Mouse (Mus musculus): Measurements from ENCODE around the gene Ddb2.

Ddb2 gene

GRCm38 (mm10) chr2:91255661-91256150 is 18.9 kb upstream of the Ddb2 start, which contains the start of gene Pacsin3:
TSS of gene Pacsin3 (plus strand) at chr2:91255954.
- peak; percentile 39 for DNase-seq (ENCODE audit: low read depth, low spot score)

GRCm38 (mm10) chr2:91254725-91255380 is 18.1 kb upstream of the Ddb2 start:
- no peak for DNase-seq (ENCODE audit: low read depth, low spot score)

DNA sequence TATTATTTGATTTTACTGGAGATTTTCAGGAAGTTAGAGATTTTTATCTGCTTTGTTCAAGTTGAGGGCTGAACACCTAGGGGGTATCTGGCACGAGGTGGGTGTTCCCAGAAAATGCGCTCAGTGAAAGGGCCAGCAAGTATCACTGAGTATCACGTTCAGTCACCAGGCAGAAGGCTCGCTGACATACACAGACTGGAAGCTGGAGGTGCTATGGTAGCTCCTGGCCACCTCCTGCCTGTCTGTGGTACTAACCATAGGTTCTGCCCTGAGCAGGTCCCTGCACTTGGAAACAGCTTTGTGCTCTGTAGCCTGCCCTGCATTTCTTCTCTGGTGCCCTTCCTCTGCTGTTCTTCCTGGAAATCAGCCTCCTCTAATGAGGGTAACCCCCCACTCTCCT is 15.7 kb upstream of the Ddb2 start:
- DNase-seq (ENCODE audit: low read depth, low spot score) = no peak

GRCm38 (mm10) chr2:91252001-91252400 is 15.2 kb upstream of the Ddb2 start:
- DNase-seq (ENCODE audit: low read depth, low spot score) = no peak

GRCm38 (mm10) chr2:91248366-91248765 is 11.6 kb upstream of the Ddb2 start:
- no peak for DNase-seq (ENCODE audit: low read depth, low spot score)

- no peak for DNase-seq (ENCODE audit: low read depth, low spot score)
These were observed 7.9 kb upstream of the Ddb2 start for GRCm38 (mm10) chr2:91244557-91245228.

DNA sequence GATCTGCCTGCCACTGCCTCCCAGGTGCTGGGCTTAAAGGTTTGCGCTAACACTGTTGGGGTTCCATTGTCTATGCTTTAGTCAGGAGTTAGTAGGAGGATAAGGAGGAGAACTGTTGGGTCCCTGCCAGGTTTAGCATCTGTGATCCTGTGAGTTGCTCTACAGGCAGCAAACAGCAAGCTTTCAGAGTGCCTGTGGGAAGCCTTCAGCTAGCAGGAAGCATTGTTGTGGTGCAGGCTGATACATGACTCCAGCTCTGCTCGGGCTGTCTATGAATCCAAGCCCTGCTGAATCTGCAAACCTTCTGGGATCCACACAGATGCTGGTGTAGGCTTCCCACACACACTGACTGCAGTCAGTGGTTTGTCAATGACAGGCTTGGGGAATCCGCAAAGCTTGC is 6.6 kb upstream of the Ddb2 start:
- DNase-seq (ENCODE audit: low read depth, low spot score) = no peak

GRCm38 (mm10) chr2:91242547-91242946 is 5.8 kb upstream of the Ddb2 start:
- DNase-seq (ENCODE audit: low read depth, low spot score) = no peak

DNA sequence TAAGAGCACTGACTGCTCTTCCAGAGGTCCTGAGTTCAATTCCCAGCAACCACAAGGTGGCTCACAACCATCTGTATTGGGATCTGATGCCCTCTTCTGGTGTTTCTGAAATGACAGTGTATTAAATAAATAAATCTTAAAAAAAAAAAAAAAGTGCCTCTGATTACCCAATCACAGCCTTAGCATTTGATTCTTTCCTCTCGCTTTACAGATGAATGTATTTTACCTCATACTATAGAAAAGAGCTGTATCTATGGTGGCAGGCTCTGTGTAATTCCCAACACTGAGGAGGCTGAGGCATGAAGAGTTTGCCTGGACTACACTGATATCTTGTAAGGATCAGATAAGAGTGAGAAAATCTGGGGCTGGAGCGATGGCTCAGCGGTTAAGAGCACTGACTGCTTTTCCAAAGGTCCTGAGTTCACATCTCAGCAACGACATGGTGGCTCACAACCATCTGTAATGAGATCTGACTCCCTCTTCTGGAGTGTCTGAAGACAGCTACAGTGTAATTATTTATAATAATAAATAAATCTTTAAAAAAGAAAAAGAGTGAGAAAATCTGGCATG is 814 bp upstream of the Ddb2 start:
- peak; percentile 59 for DNase-seq (ENCODE audit: low read depth, low spot score)

DNA sequence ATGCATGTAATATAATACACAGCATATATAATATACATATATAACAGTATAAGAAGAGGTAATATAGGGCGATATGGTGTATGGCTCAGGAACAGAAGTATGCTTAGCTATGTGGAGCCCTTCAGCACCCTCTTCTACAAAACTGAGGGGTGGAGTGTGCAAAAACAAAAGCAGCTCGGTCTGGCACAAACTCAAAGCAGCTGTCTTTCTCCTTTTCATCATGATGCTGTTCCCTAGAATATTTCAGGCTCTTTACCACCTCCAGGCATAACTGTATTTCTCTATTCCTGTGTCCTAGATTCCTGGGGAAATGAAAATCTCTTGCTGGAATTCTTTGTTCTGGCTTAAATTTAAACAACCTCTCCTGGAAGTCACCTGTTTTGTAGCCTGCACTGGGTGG is 7.0 kb downstream of the Ddb2 start:
- DNase-seq (ENCODE audit: low read depth, low spot score) = no peak

- DNase-seq (ENCODE audit: low read depth, low spot score) = no peak
These were observed 13.2 kb downstream of the Ddb2 start for GRCm38 (mm10) chr2:91223614-91224013.

DNA sequence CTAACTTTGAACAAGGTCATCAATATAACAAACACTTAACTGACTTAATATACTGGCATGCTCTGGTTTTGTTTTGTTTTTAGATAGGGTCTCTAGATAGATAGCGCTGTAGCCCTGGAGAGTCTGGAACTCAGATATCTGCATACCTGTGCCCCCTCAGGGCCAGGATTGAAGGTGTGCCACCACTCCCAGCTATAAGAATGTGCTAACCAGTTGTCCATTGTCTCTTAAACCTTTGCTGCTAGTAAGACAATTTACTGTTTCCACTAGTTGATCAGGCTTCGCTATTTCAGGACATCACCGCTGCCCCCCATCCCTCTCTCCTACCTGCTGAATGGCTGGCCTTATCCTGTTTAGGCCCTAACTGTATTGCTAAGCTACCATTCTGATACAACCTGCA is 16.3 kb downstream of the Ddb2 start:
- DNase-seq (ENCODE audit: low read depth, low spot score) = peak; percentile 61

DNA sequence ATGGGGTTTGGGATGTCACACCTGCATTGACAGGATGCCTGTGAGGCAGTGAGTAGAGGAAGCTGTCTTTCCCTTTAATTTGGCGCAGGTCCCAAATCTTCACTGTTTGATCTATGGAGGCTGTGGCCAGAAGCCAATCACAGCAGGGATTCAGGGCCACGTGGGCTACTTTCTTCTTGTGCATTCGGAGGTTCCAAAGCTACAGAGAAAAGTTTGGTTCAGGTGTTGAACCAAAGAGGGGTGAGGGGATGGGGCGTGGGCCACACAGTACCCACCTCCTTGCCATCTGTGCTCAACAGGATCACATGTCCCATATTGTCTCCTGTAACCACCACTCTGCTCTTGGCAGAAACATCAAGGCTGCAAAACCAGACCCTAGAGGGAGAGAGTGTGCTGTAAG is 19.8 kb downstream of the Ddb2 start:
- DNase-seq (ENCODE audit: low read depth, low spot score) = peak; percentile 21

GRCm38 (mm10) chr2:91213311-91213710 is 23.5 kb downstream of the Ddb2 start:
- no peak for DNase-seq (ENCODE audit: low read depth, low spot score)

- no peak for DNase-seq (ENCODE audit: low read depth, low spot score)
These were observed 30.5 kb downstream of the Ddb2 start for GRCm38 (mm10) chr2:91206254-91206775.

DNA sequence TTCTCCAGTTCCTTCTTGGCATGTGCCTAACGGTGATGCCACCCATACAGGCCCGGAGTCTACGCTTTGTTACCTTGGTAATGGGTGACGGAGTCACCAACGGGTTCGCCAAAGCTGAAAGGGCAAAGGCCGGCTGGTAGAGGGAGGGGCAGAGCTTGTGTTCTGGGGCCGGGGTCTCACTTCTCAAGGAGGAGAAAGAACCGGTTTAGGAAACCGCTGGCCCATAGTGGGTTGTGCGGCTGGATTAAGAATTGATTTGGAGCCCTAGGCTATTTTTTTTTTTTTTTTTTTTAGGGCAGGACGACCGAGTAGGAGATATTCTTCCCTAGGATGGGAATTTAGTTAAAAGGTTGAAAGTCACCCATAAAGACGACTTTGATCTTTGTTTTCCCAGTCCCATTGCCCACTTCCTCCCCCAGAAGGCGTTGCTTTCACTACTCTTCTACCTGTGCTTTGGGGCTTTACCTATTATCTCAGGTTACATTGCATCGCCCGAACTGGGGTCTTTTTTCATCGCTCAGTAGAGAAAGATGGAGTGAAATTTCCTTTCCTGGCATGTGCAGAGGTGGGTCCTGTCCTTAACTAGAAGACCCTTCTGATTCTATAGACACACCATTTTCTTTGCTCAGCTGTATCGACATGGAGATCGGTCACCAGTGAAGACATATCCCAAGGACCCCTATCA is 33.7 kb downstream of the Ddb2 start:
- DNase-seq (ENCODE audit: low read depth, low spot score) = no peak

DNA sequence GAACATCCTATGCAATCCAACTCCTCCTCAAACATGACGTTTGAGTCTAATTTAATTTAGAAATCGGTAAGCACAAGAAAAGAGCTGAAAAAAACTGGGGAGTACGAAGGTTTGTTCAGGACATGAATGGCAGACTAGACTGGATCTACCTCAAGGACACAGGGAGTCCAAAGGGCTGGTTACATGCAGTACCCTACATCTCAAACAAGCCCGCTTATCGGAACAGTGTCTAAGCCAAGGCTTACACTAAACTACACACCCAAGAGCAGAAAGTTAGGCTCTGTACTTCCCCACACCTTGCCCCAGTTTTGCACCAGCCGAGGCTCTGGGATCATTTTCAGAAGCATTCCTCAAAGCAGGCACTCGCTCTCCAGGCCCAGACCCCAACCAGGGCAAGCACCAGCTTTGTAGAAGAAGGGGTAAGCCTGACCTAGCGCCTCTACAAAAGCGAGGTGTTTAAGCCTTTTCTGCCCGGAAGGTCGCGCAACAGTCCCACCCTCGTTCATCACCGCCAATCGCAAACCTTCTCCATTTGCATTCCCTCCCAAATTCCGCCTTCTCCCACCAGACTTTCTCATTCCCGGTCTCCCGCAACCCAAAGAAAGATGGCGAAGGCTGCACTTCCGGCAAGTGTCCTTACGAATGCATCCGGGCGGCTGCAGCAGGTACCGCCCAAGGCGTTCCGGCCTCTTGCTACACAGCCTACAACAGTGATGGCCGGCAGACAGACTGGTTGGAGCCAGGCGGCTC is 34.4 kb downstream of the Ddb2 start, which contains the start of the genes Nr1h3 and Acp2:
Nr1h3 (minus strand) TSS at position 613 of the 750 bp plus-strand sequence.
Acp2 (plus strand) TSS at position 664 of the 750 bp plus-strand sequence.
- DNase-seq (ENCODE audit: low read depth, low spot score) = peak; percentile 98

GRCm38 (mm10) chr2:91198888-91199287 is 37.9 kb downstream of the Ddb2 start:
- no peak for DNase-seq (ENCODE audit: low read depth, low spot score)

DNA sequence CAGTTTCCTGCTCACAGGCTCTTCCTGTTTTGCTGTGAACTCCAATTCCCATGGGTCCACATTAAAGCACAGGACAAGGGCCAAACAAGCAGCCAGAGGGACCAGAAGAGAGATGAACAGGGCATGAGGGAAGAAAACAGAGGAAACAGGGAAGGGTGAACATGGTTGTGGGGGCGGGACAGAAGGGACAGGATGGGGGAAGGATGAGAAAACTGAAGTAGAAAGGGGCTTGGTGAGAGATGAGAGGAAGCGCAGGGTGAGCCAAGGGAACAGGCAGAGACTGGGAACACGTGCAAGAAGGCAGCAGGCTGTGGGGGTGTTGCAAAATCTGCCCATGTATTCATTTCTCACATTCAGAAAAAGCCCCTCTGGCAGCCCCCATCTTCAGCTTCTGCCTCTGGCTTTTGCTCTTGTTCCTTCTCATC is 40.2 kb downstream of the Ddb2 start:
- no peak for DNase-seq (ENCODE audit: low read depth, low spot score)

DNA sequence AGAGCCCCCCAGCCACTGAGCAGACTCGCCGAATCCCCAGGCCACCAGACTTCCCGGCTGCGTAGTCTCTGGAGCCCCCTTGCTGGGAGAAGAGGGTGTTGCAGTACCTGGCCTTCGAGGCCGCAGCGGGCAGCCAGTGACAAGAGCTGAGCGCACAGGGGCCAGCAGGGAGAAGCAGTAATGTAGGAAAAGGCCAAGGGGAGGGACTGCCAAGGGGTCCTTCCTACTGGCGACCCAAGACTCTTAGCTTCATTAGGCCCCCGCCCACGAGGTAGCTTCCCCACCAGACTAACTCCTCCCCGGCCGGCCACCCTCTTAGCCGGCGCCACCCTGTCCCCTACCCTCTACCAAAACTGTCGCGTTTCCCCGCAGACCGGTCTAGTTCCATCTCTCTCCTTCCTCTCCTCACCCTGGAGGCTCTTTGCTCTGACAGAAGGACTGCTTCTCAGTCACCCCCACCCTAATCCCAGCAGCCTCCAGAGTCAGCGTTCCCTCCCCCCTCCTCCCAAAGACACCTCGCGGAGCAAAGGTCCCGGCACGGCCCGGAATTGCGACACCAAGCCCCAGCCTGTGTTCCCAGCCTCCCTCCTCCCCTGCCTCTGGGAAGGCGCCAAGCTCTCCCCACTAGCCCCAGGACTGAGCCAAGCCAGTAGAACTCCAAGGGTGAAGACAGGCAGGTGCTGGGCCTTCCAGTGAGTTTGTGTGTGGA is 42.0 kb downstream of the Ddb2 start:
- peak; percentile 59 for DNase-seq (ENCODE audit: low read depth, low spot score)
